Mouse (Mus musculus) lung, embryonic 16.5 days (tissue): ENCODE results near the gene Olfr1380. TPM values are rescaled to one million over a fixed set of nuclear protein-coding genes. Genes with fewer than 3 reads are reported as not detected.
"Not testable (repeated sequence)": the region's sequence is repeated elsewhere in the genome, so short reads cannot be mapped to it uniquely, and the experiment has no call there.

ENCODE experiments used
- ATAC-seq: fragments of 200-750 bp; cut with Nextera tagmentation; 2 replicates; pipeline ENCODE4 v1.8.0; 2017; ENCODE audit warnings: low read depth, mild to moderate bottlenecking, moderate library complexity
- H3K27ac ChIP-seq: fragments of 300-500 bp; sonication (generic); 2 replicates; pipeline ENCODE4 v1.5.1; 2014; ENCODE audit warnings: mild to moderate bottlenecking, control low read depth, low read length
- H3K27me3 ChIP-seq: fragments of 300-500 bp; sonication (generic); 2 replicates; pipeline ENCODE4 v1.6.1; 2014; ENCODE audit warnings: low read depth, low read length, mixed read lengths; ENCODE audit not compliant: control insufficient read depth, insufficient read depth
- H3K36me3 ChIP-seq: fragments of 300-500 bp; sonication (generic); 2 replicates; pipeline ENCODE4 v1.6.1; 2014; ENCODE audit warnings: low read length; ENCODE audit not compliant: control insufficient read depth, insufficient read depth
- H3K4me1 ChIP-seq: fragments of 300-500 bp; sonication (generic); replicated peaks from 2 replicates; pipeline ENCODE4 v1.6.1; 2014; ENCODE audit warnings: low read length, mixed read lengths; ENCODE audit not compliant: control insufficient read depth, insufficient read depth
- H3K4me2 ChIP-seq: fragments of 300-500 bp; sonication (generic); 2 replicates; pipeline ENCODE4 v1.6.1; 2014; ENCODE audit warnings: low read depth, low read length, control low read depth
- H3K4me3 ChIP-seq: fragments of 300-500 bp; sonication (generic); 2 replicates; pipeline ENCODE4 v1.5.1; 2014; ENCODE audit warnings: mild to moderate bottlenecking, low read length, control low read depth
- H3K9ac ChIP-seq: fragments of 300-500 bp; sonication (generic); 2 replicates; pipeline ENCODE4 v1.6.1; 2014; ENCODE audit warnings: low read length, control low read depth
- H3K9me3 ChIP-seq: fragments of 300-500 bp; sonication (generic); 2 replicates; pipeline ENCODE4 v1.6.1; 2016; ENCODE audit warnings: low read length; ENCODE audit not compliant: control insufficient read depth
- WGBS: fragments of 180-500 bp; shearing (Covaris S2); extraction: QIAGEN DNeasy Blood & Tissue Kit; methylation state at CpG from one replicate; pipeline ENCODE4 v1.1.7; 2014; 5-methylcytosine and 5-hydroxymethylcytosine counted together
- polyA plus RNA-seq: library from polyadenylated mRNA; unstranded; fragments of >200 nt; fragmentation: Nextera tagmentation; extraction: Ambion mirVana; gene quantifications from 2 replicates; pipeline ENCODE4 v1.2.1, GENCODE M21; 2015

Gene Olfr1380
- not detected in 2 replicates for polyA plus RNA-seq

DNA sequence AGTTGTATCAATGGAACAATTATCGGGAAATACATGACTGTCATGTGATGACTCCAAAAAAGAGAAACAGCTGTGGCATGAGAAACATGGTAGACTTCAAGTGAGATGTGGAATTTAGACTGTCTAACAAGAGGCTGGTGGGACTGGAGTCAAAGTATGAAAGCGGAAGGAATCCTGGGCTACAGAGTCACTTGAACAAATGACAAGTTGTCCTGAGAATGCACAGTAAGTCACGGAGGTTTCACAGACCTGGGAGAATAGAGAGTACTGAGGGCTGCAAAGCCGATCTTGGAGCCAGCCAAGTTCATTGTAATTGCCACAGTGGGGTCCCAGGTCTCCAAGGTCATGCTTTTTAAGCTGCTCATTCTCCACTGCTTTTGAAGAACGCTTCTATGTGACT lies at the start of gene Olfr1380:
Gene Olfr1380, plus strand, starts transcription at position 301 of the 400 bp plus-strand sequence.
- not testable (repeated sequence) for H3K9ac ChIP-seq, ATAC-seq, H3K9me3 ChIP-seq, H3K4me1 ChIP-seq, H3K36me3 ChIP-seq, H3K4me2 ChIP-seq, H3K27me3 ChIP-seq, H3K4me3 ChIP-seq, H3K27ac ChIP-seq
- 71% methylated on average over 5 of the region's 5 CpGs for WGBS

DNA sequence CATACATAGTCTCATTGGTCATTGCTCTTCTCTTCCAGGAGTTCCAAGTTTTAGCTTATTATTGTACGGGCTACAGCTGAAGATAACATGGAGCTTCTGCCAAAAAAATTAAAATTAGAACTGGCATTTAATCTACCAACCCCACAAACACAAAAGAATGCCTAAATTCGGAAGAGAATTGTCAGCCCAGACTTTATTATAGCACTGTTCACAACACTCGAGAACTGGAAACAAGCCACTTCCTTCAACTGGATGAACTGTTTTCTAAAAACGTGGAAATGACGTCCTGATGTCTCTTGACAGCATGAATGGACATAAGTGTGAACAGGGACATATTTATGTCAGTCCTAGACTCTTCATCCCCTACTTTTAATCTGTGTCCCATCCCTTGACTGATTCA lies 38.6 kb upstream of the Olfr1380 start:
- no peaks in the 10 kb centered on the region for H3K36me3 ChIP-seq
- no peaks in the 10 kb centered on the region for H3K9me3 ChIP-seq
- H3K27ac ChIP-seq: no peak overlapping the region
- no peak overlapping the region for H3K4me3 ChIP-seq
- 50% methylated on average over 5 of the region's 5 CpGs for WGBS
- H3K4me2 ChIP-seq: no peak overlapping the region
- no peaks in the 10 kb centered on the region for H3K27me3 ChIP-seq
- no peak overlapping the region for H3K9ac ChIP-seq
- no peaks in the 10 kb centered on the region for H3K4me1 ChIP-seq
- no peak for ATAC-seq

DNA sequence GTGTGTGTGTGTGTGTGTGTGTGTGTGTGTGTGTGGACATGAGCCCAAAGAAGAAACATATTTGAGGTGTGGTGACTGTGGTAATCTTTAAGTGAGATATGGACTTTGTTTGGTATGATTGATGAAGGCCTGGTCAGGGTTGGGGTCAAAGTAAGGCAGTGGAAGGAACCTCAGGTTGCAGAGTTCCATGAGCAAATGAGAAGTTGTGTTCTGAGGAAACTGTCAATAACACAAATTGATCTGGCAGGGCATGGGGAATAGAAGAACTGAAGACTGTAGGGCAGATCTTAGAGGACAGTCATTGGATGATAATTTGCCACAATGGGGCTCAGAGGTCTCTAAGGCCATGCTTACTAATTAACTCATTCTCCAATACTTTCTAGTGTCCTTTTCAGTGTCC lies 37.3 kb upstream of the Olfr1380 start, which contains the start of gene Olfr1383:
Gene Olfr1383, plus strand, starts transcription at position 301 of the 400 bp plus-strand sequence.
- no peak within 1 kb of the TSS for H3K27ac ChIP-seq
- no peaks in the 10 kb centered on the region for H3K27me3 ChIP-seq
- H3K9me3 ChIP-seq: no peaks in the 10 kb centered on the region
- no peak for ATAC-seq
- no peaks in the 10 kb centered on the region for H3K4me1 ChIP-seq
- H3K4me3 ChIP-seq: no peak within 1 kb of the TSS
- no peak within 1 kb of the TSS for H3K4me2 ChIP-seq
- H3K9ac ChIP-seq: no peak within 1 kb of the TSS
- H3K36me3 ChIP-seq: no peaks in the 10 kb centered on the region

DNA sequence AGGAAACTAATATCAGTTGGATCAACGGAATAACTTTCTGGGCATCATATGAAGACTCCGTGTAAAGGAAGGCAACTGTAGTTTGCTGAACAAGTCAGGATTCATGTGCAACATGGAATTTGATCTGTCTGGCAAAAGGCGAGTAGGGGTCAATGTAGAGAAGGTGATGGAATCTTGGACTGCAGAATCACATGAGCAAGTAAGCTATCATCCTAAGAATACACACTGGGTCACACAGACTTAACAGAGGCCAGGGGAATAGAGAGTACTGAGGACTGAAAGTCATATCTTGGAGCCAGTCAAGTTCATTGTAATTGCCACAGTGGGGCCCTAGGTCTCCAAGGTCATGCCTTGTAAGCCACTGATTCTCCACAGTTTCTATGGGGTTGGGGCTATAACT lies 28.7 kb upstream of the Olfr1380 start, which contains the start of gene Olfr1382:
Gene Olfr1382, plus strand, starts transcription at position 301 of the 400 bp plus-strand sequence.
- Histone ChIP-seq H3K36me3 (no peaks in the 10 kb centered on the region), H3K27me3 (no peaks in the 10 kb centered on the region), H3K4me3 (no peak within 1 kb of the TSS), H3K9ac (no peak within 1 kb of the TSS), H3K9me3 (no peaks in the 10 kb centered on the region), H3K27ac (no peak within 1 kb of the TSS), H3K4me2 (no peak within 1 kb of the TSS), H3K4me1 (no peaks in the 10 kb centered on the region)
- ATAC-seq: no peak
- 82% methylated on average over 3 of the region's 3 CpGs for WGBS

DNA sequence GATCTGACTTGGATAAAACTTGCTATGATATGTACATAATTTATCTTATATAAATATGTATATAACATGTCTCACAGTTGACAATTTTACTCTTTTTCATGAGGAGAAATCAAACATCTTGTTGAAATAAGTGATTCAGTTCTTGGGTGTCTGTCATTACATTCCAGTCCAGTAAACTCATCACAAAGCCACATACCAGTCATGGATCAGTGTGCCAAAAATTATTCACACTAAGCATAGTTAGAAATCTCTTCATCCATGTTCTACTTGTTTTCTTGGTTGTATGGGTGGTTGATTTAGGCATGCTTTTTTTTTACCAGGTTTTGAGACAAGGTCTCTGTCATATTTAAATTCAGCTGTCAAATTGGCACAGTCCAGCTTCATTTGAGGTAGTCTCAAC lies 23.9 kb upstream of the Olfr1380 start:
- Histone ChIP-seq H3K4me3 (no peak overlapping the region), H3K9ac (no peak overlapping the region), H3K27ac (no peak overlapping the region), H3K36me3 (no peaks in the 10 kb centered on the region), H3K4me1 (no peaks in the 10 kb centered on the region), H3K27me3 (no peaks in the 10 kb centered on the region), H3K9me3 (no peaks in the 10 kb centered on the region), H3K4me2 (no peak overlapping the region)
- no peak for ATAC-seq

DNA sequence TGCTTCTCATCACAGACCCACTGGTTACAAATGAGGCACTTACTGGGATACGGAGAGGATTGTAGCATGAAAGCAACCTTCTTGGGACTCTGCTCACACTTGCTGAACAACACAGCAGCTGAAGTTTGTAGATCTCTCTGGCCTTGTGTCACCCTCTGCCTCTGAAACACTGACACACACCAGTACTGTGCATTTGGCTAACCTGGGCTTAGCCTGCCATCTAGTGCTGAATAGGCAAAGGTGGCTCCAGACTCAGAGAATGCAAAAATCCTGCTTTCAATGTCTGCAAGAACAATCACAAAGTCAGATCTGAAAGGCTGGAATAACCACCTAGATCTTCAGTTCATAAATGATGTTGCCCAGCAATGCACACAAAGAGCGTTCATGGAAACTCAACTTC lies 20.0 kb upstream of the Olfr1380 start:
- H3K9me3 ChIP-seq, H3K27ac ChIP-seq, H3K36me3 ChIP-seq, ATAC-seq, H3K4me1 ChIP-seq, H3K4me2 ChIP-seq, H3K27me3 ChIP-seq, H3K9ac ChIP-seq, H3K4me3 ChIP-seq: not testable (repeated sequence)
- WGBS: 91% methylated on average over 2 of the region's 2 CpGs

DNA sequence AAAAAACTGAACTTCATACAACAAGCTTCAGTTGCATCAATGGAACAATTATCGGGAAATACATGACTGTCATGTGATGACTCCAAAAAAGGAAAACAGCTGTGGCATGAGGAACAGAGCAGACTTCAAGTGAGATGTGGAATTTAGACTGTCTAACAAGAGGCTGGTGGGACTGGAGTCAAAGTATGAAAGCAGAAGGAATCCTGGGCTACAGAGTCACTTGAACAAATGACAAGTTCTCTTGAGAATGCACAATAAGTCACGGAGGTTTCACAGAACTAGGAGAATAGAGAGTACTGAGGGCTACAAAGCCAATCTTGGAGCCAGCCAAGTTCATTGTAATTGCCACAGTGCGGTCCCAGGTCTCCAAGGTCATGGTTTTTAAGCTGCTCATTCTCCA lies 13.5 kb upstream of the Olfr1380 start, which contains the start of gene Olfr1381:
Gene Olfr1381, plus strand, starts transcription at position 301 of the 400 bp plus-strand sequence.
- H3K4me1 ChIP-seq, H3K27ac ChIP-seq, H3K9ac ChIP-seq, ATAC-seq, H3K27me3 ChIP-seq, H3K9me3 ChIP-seq, H3K36me3 ChIP-seq, H3K4me2 ChIP-seq, H3K4me3 ChIP-seq: not testable (repeated sequence)
- 74% methylated on average over 3 of the region's 3 CpGs for WGBS

DNA sequence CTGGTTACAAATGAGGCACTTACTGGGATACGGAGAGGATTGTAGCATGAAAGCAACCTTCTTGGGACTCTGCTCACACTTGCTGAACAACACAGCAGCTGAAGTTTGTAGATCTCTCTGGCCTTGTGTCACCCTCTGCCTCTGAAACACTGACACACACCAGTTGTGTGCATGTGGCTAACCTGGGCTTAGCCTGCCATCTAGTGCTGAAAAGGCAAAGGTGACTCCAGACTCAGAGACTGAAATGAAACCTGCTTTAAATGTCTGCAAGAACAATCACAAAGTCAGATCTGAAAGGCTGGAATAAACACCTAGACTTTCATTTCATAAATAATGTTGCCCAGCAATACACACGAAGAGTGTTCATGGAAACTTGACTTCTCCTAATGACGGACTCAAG lies 2.6 kb upstream of the Olfr1380 start:
- H3K36me3 ChIP-seq, H3K27ac ChIP-seq, ATAC-seq, H3K4me3 ChIP-seq, H3K4me2 ChIP-seq, H3K9ac ChIP-seq, H3K9me3 ChIP-seq, H3K4me1 ChIP-seq, H3K27me3 ChIP-seq: not testable (repeated sequence)
- WGBS: 68% methylated on average over 3 of the region's 3 CpGs

DNA sequence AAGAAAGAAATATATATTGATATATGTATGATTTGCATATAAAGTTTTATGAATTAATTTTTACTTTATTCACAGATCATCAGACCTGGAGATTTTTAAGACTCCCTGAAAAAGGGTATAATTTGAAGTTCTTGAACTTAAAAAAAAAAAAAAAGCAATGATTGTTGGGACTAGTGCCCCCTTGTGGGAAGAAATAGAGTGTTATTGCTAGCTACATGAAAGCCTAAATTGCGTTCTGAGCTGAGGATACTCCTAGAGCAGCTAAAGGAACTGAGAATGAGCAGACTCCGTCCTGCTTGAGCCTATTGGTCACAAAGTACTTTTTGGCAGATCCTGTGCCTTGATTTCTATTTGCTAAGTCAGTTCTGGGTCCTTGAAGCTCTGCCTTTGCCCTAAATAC lies 18.4 kb downstream of the Olfr1380 start:
- H3K4me1 ChIP-seq, H3K27ac ChIP-seq, H3K9ac ChIP-seq, H3K4me2 ChIP-seq, H3K27me3 ChIP-seq, H3K36me3 ChIP-seq, H3K9me3 ChIP-seq, H3K4me3 ChIP-seq, ATAC-seq: not testable (repeated sequence)
- WGBS: 27% methylated on average over 2 of the region's 2 CpGs

DNA sequence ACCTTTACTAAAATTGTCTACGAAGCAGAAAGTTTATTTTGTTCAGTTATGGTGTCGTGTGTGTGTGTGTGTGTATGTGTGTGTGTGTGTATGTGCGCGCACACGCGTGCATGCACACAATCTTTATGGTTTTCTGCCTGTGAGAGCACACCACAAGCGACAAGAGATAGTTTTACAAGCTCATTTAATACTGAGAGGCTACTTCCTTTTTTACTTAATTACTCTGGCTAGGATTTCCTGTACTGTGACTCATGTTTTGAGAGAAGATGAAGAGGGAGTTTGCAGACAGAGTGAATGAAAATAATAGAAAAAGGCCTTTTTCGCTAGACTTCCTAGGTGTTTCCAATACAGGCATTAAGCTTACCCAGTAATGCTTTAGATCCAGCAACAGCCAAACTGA lies 23.8 kb downstream of the Olfr1380 start:
- not testable (repeated sequence) for H3K4me2 ChIP-seq, ATAC-seq, H3K27ac ChIP-seq, H3K4me3 ChIP-seq, H3K4me1 ChIP-seq, H3K9ac ChIP-seq, H3K27me3 ChIP-seq, H3K9me3 ChIP-seq, H3K36me3 ChIP-seq
- 79% methylated on average over 8 of the region's 8 CpGs for WGBS
